Mouse (Mus musculus) c-Kit-positive CD71-positive TER-119-negative erythroid progenitor cells, embryonic 14.5 days (primary cell): Measurements from ENCODE around the gene Gpr179.
"Not testable (repeated sequence)": the region's sequence is repeated elsewhere in the genome, so short reads cannot be mapped to it uniquely, and the experiment has no call there.

Experiments used
- DNase-seq: peaks from one replicate; pipeline ENCODE4 v3.0.0-alpha.2; 2013; ENCODE audit warnings: low read depth

Gene Gpr179

GRCm38 (mm10) chr11:97355247-97355646 is 3.4 kb upstream of the Gpr179 start:
- DNase-seq = no peak

- no peak for DNase-seq
These were observed 2.8 kb upstream of the Gpr179 start for GRCm38 (mm10) chr11:97354646-97355045.

- no peak for DNase-seq
These were observed 1.2 kb upstream of the Gpr179 start for GRCm38 (mm10) chr11:97352935-97353597.

DNA sequence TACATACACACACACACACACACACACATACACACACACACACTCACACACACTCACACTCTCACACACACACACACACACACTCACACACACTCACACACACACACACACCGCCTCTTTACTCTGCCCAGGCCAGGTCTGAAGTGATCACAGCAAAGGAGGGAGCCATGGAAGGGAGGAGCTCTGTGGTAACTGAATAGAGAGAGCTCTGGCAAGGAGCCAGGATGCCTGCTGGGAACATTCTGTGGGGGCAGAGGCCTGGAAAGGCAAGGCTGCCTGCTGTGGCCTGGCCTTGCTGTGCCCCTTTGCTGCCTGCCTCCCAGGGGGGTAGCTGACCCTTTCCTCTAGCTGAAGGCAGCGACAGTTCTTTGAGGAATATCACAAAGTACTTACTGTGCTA is 1.8 kb downstream of the Gpr179 start:
- no peak for DNase-seq

DNA sequence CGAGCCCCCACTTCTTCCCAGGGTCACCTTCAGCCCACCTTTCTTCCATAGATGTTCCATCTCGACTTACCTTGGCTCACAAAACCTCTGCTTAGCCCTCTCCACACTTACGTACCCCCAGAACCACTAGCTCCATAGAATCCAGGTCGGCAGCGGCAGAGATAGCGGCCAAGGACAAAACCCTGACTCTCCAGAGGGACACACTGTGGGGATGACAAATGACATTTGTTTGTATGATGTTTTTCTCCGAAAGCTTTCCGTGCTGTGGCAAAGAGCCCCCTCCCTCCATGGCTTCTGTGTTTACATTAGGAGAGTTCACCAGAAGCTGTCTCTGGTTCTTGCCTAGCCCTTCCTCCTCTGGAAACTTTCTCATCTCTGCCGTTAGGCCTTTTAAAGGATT is 4.6 kb downstream of the Gpr179 start:
- no peak for DNase-seq

- DNase-seq = no peak
These were observed 5.5 kb downstream of the Gpr179 start for GRCm38 (mm10) chr11:97346383-97346782.

- no peak for DNase-seq
These were observed 6.4 kb downstream of the Gpr179 start for GRCm38 (mm10) chr11:97345446-97345845.

DNA sequence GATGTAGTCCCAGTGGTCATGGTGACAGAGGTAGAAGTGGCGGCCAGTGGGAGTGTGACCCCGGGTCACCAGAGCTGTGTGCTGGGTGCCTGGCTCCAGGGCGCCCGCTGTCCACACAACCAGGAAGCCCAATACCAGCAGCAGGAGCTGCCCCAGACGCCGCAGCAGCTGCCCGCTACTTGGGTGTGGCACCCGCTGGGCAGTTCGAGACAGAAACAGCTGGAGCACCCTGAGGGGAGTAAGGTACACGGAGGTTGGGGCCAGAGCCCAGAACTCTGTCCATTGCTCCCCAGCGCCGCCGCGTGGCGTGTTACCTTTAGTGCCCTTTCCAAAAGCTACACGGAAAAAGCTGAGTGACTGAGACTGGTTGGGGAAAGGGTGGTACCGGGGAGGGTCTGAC is 8.3 kb downstream of the Gpr179 start:
- DNase-seq = no peak

- no peak for DNase-seq
These were observed 8.7 kb downstream of the Gpr179 start for GRCm38 (mm10) chr11:97343175-97343574.

- no peak for DNase-seq
These were observed 12.9 kb downstream of the Gpr179 start for GRCm38 (mm10) chr11:97338977-97339315.

DNA sequence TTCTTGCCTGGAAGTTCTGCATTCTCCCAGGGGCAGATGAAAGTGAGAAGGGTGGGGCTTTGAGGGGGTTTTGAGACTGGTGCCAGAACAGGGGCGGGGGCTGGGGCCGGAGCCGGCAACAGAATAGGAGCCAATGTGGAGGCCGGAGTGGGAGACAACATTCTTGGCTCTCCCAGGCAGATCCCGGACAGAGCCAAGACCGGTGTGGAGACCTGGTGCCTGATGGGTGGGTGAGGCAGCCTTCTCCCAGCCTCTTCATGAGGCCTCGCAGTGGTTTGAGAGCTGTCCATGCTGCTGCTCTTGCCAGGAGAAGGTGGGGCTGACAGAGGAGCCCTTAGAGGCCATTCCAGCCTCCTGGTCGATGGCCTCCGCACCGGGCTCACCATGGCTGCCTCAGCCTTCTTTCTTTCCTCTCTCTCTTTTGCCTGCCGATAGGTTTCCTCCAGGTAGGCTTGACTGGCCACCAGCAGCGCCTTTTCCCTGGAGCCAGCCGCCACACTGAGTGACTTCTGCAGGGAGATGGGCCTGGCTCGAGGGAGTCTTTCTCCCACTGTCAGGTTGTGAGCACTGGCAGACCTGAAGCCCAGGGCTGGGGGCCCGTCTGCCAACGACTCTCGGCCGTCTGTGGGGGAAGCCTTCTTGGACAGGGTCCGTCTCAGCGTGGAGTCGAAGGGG is 13.4 kb downstream of the Gpr179 start:
- no peak for DNase-seq

DNA sequence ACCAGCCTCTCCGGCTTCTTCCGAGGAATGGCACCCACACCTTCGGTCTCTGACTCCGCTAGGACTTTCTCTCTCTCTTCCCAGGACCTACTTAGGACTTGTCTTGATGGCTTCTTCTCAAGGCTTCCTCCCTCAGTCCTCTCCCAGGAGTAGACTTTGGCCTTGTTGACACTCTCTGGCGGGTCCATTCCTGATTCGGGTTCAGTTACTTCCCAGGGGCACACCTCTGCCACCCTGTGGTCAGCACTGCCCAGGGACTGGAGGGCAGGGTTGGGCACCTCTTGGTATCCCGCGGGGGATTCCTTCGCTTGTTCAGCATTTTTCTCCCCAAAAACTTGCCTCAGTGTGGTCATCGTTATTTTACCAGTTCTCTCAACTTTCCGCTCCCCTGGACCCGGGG is 14.5 kb downstream of the Gpr179 start:
- no peak for DNase-seq

DNA sequence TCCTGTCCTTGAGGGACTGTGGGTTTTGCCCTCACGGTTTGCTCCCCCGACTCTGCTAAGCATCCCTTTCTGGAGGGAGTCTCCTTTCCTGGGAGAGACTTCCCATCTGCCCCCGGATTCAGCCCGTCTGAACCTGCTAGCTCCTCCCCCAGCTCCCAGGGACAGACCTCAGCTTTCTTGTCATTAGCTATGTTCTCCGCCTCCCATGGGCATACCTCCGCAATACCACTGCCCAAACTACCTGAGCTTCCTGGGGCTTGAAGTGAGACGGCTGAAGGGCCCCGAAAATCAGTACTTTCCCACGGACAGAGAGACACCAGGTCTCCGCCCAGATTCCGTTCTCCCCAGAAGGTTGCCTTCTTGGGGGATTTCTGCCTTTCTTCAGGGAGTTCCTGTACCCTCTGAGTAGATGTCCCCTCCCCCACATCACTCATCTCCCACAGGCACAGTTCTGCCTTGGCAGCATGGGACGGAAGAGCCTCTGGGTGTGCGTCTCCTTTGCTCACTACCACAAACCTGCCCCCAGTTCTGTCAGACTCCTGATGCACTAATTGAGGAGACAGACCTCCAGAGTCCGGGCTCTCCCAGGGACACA is 15.0 kb downstream of the Gpr179 start:
- DNase-seq = no peak

- DNase-seq = no peak
These were observed 15.6 kb downstream of the Gpr179 start for GRCm38 (mm10) chr11:97336238-97336637.

GRCm38 (mm10) chr11:97334400-97334799 is 17.5 kb downstream of the Gpr179 start:
- no peak for DNase-seq

- DNase-seq = no peak
These were observed 18.0 kb downstream of the Gpr179 start for GRCm38 (mm10) chr11:97333896-97334295.

DNA sequence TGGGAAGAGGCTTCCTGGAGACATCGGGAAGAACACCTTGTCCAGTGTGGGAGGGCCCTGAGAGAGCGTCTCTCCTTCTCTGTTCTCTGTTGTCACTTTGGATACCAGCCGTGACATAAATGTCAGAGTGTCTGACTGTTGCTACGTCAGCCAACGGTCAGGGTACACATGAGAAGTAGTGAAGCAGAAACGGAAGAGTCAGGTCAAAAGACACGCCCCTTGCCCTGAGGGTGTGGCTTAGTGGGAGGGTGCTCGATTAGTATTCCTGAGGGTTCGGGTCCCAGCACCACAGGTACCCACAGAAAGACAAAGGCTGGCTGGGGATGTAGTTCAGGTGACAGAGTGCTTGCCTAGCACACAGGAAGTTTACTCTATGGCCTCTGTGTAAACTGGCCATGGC is 18.8 kb downstream of the Gpr179 start:
- no peak for DNase-seq

- no peak for DNase-seq
These were observed 20.4 kb downstream of the Gpr179 start for GRCm38 (mm10) chr11:97331231-97332190.

DNA sequence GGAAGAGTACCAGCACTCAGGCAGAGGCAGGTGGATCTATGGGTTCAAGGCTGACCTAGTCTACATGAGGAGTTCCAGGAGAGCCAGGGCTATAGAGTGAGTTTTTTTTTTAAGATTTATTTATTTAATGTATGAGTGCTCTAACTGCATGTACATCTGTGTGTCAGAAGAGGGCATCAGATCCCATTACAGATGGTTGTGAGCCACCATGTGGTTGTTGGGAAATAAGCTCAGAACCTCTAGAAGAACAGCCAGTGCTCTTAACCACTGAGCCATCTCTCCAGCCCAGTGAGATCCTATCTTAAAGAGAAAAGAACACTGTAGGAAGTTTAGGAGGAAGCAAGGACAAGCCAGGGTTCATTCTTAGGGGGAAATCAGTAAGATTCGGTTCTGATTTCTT is 21.6 kb downstream of the Gpr179 start:
- no peak for DNase-seq

DNA sequence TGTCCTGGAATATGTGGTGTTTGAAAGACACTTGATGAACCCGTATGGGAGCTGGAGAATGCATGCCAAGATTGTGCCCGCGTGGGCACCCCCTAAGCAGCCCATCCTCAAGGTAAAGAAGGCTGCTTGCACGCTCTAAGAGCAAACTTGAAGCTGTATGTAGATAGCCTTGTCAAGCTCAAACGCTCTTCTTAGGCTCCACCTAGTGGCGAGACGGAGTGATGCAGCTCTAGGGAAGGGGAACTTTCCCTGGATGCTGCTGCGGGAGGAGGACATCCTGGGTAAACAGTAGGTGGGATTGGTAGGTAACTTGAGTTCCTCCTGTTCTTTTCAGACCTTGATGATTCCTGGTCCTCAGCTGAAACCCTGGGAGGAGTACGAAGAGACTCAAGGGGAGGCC is 23.7 kb downstream of the Gpr179 start:
- DNase-seq = peak; percentile 64

- no peak for DNase-seq
These were observed 26.7 kb downstream of the Gpr179 start for GRCm38 (mm10) chr11:97325224-97325623.

- not testable (repeated sequence) for DNase-seq
These were observed 29.8 kb downstream of the Gpr179 start for GRCm38 (mm10) chr11:97321894-97322600.
